In the genomic region with DNA sequence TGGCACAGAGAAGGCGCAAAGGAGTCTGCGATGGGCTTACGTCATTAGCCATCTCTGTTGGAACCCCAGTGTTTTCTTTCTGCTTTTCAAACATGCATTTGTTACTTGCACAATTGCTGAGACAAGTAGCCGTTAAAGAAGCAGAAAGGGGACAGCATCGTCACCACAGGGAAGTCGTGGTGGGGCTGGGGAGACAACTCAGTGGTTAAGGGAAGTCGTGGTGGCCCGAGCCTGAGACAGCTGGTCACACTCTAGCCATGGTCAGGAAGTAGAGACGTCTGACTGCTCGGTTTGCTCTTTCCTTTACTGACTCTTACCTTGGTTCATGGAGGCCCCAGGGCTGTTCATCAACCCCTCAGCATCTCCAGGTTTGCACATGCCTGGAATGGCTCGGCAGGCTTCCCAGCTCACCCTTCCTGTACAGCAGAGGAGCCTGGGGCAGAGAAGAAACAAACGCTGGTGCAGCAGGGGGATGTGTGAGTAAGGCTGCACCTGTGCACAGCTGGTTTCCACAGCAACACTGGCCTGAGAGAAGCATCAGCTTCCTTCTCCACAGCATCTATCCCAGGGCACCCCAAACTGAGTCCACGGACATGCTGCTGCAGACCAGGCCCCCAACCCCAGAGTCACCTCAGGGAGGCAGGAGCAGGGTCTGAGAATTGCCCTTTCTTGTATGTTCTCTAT, we compare ENCODE assay signal across 11 mouse cellular contexts.
DNase-seq lines count a peak whose midpoint lies in the region; ATAC-seq and TF ChIP-seq lines count a peak whose summit lies in the region.
"Had no signal": no experiment of that assay in that cellular context is flagged by ENCODE, and none has a peak within 500 bp of the region (broad histone marks: within the 10 kb centered on the region; RNA-seq: fewer than 3 reads in every experiment).

No protein-coding gene starts in this region.

- no peaks in the 10 kb centered on the region for H3K36me3 ChIP-seq in liver, embryonic 16.5 days (ENCODE audit: control insufficient read depth, insufficient read depth)
- H3K36me3 ChIP-seq in small intestine, adult 2 months (ENCODE audit: control insufficient read depth, insufficient read depth, low read length): no peaks in the 10 kb centered on the region
- H3K36me3 ChIP-seq in intestine, embryonic 16.5 days (ENCODE audit: control insufficient read depth, insufficient read depth, low read length): no peaks in the 10 kb centered on the region
- H3K36me3 ChIP-seq: lung, embryonic 15.5 days had no signal

- intact Hi-C loops in left cerebral cortex, postnatal 25 days (cut with DNase I): no loop called here

- H3K9ac ChIP-seq in liver, embryonic 16.5 days (ENCODE audit: low read depth, low read length): no peak overlapping the region
- no peak overlapping the region for H3K9ac ChIP-seq in intestine, embryonic 16.5 days (ENCODE audit: low read depth, low read length)
- H3K9ac ChIP-seq: lung, embryonic 15.5 days had no signal

- TF ChIP-seq POLR2A in bone marrow macrophage, adult 2 months (IDR thresholded peaks at IDR 0.05; ENCODE audit: borderline replicate concordance, low read depth, low read length): no peak
- TF ChIP-seq POLR2A in small intestine, adult 2 months (IDR thresholded peaks at IDR 0.05; ENCODE audit: low read depth, low read length): no peak

- WGBS in liver, embryonic 16.5 days (ENCODE audit: insufficient replicate concordance): 20% methylated on average over 13 of the region's 13 CpGs
- 74% methylated on average over 13 of the region's 13 CpGs for WGBS in small intestine, adult 2 months
- 62% methylated on average over 13 of the region's 13 CpGs for WGBS in intestine, embryonic 16.5 days

- peak overlapping the region; percentile 12; the same call in 1 of the 2 replicates for H3K4me3 ChIP-seq in bone marrow macrophage, adult 2 months (ENCODE audit: insufficient read depth, low read length)
- no peak overlapping the region for H3K4me3 ChIP-seq in liver, embryonic 16.5 days (ENCODE audit: low read depth, low read length)
- no peak overlapping the region for H3K4me3 ChIP-seq in small intestine, adult 2 months (ENCODE audit: low read depth, low read length)
- H3K4me3 ChIP-seq in intestine, embryonic 16.5 days (ENCODE audit: low read length): no peak overlapping the region
- H3K4me3 ChIP-seq: lung, embryonic 15.5 days had no signal

- peak; percentile 41; the same call in 1 of the 2 replicates for ATAC-seq in liver, embryonic 16.5 days (ENCODE audit: low read depth)
- ATAC-seq in intestine, embryonic 16.5 days: no peak
- no peak for ATAC-seq in erythroid progenitor cell, adult 5-6 weeks (replicated peaks; ENCODE audit: low FRiP score, poor library complexity, severe bottlenecking)

- H3K4me1 ChIP-seq in bone marrow macrophage, adult 2 months (ENCODE audit: control insufficient read depth, insufficient read depth, low read length): peaks cover 14% of the 10 kb centered on the region
- no peaks in the 10 kb centered on the region; the same call in 1 of the 2 replicates for H3K4me1 ChIP-seq in liver, embryonic 16.5 days (ENCODE audit: control insufficient read depth, low read depth, low read length)
- H3K4me1 ChIP-seq in small intestine, adult 2 months (ENCODE audit: control insufficient read depth, insufficient read depth, insufficient read length, low read length): peaks cover 14% of the 10 kb centered on the region; the same call in 1 of the 2 replicates
- peaks cover 3% of the 10 kb centered on the region; the same call in 1 of the 2 replicates for H3K4me1 ChIP-seq in intestine, embryonic 16.5 days (ENCODE audit: control insufficient read depth, insufficient read depth, low read length)

- H3K9me3 ChIP-seq in liver, embryonic 16.5 days (replicated peaks; ENCODE audit: control insufficient read depth, low read length): no peaks in the 10 kb centered on the region
- no peaks in the 10 kb centered on the region for H3K9me3 ChIP-seq in intestine, embryonic 16.5 days (ENCODE audit: control insufficient read depth, low read length)
- H3K9me3 ChIP-seq: lung, embryonic 15.5 days had no signal

- H3K4me2 ChIP-seq in liver, embryonic 16.5 days (ENCODE audit: low read depth, low read length): no peak overlapping the region; the same call in 1 of the 2 replicates
- H3K4me2 ChIP-seq in intestine, embryonic 16.5 days (ENCODE audit: low read depth, low read length): no peak overlapping the region
- H3K4me2 ChIP-seq: lung, embryonic 15.5 days had no signal

- DNase-seq in left cerebral cortex, postnatal 25 days (ENCODE audit: low spot score in 2 of 2): peak; percentile 6 to 43
- no peak for DNase-seq in left cerebral cortex, adult 8-10 months (ENCODE audit: low spot score in 2 of 2)
- DNase-seq in retina, embryonic 14.5 days (ENCODE audit: low spot score): no peak
- DNase-seq: cerebellum, adult 2 months; gastrocnemius, postnatal 36 days had no signal

- TF ChIP-seq CTCF in bone marrow macrophage, adult 2 months (IDR thresholded peaks at IDR 0.05; ENCODE audit: low read depth, low read length): no peak
- TF ChIP-seq CTCF in small intestine, adult 2 months (IDR thresholded peaks at IDR 0.05; ENCODE audit: extremely low read depth, insufficient read length, insufficient replicate concordance, low read depth, low read length): no peak

- peak overlapping the region; percentile 60 for H3K27ac ChIP-seq in bone marrow macrophage, adult 2 months (ENCODE audit: insufficient read depth, low read depth, low read length)
- H3K27ac ChIP-seq in liver, embryonic 16.5 days (ENCODE audit: low read length): 0 out of 2 replicates have a peak overlapping the region, but pooled peaks have one; percentile 5
- H3K27ac ChIP-seq in small intestine, adult 2 months (ENCODE audit: insufficient read depth, low read depth, low read length): peak overlapping the region; percentile 56
- no peak overlapping the region for H3K27ac ChIP-seq in intestine, embryonic 16.5 days (ENCODE audit: low read length)
- H3K27ac ChIP-seq: lung, embryonic 15.5 days had no signal

- no peaks in the 10 kb centered on the region for H3K27me3 ChIP-seq in liver, embryonic 16.5 days (ENCODE audit: control insufficient read depth, insufficient read depth, low read depth, low read length)
- no peaks in the 10 kb centered on the region for H3K27me3 ChIP-seq in small intestine, adult 2 months (ENCODE audit: control insufficient read depth, insufficient read depth, low read length)
- H3K27me3 ChIP-seq in intestine, embryonic 16.5 days (replicated peaks; ENCODE audit: control insufficient read depth, insufficient read depth, low read length): no peaks in the 10 kb centered on the region
- H3K27me3 ChIP-seq: lung, embryonic 15.5 days had no signal

Comparison
In these comparisons a context has a peak if more than half of its experiments do, and no peak if none do; other contexts are left out.
1. DNase-seq: peak in left cerebral cortex, postnatal 25 days (2 of 2); none in left cerebral cortex, adult 8-10 months (0 of 2) and retina, embryonic 14.5 days (single experiment).